Mouse (Mus musculus): ENCODE measurements around the gene Nr1h5.

Nr1h5 gene

GRCm38 (mm10) chr3:102964033-102964432 lies at the start of gene Nr1h5:
Nr1h5 (minus strand) TSS chr3:102964133.
- Histone ChIP-seq H3K9me3 (ENCODE audit: low read length) (no peaks in the 10 kb centered on the region), H3K4me3 (replicated peaks; ENCODE audit: low read length) (no peak within 1 kb of the TSS), H3K36me3 (ENCODE audit: insufficient read depth, low read length) (no peaks in the 10 kb centered on the region), H3K4me1 (replicated peaks; ENCODE audit: low read depth, low read length) (no peaks in the 10 kb centered on the region), H3K27me3 (ENCODE audit: insufficient read depth, low read length) (no peaks in the 10 kb centered on the region)
- TF ChIP-seq NANOG (IDR thresholded peaks at IDR 0.05; ENCODE audit: borderline replicate concordance, low read length) (no peak), CTCF (conservative IDR thresholded peaks at IDR 0.05; ENCODE audit: low read length) (no peak), POU5F1 (IDR thresholded peaks at IDR 0.05; ENCODE audit: borderline replicate concordance, low read length) (no peak)

- H3K9me3 ChIP-seq (ENCODE audit: low read length), result no peaks in the 10 kb centered on the region
- no peak overlapping the region for H3K4me3 ChIP-seq (replicated peaks; ENCODE audit: low read length)
- peaks cover 11% of the 10 kb centered on the region for H3K4me1 ChIP-seq (replicated peaks; ENCODE audit: low read depth, low read length)
- no peak for TF ChIP-seq CTCF (conservative IDR thresholded peaks at IDR 0.05; ENCODE audit: low read length)
- TF ChIP-seq POU5F1 (IDR thresholded peaks at IDR 0.05; ENCODE audit: borderline replicate concordance, low read length), result no peak
- no peak for TF ChIP-seq NANOG (IDR thresholded peaks at IDR 0.05; ENCODE audit: borderline replicate concordance, low read length)
- H3K36me3 ChIP-seq (ENCODE audit: insufficient read depth, low read length), result peaks cover 75% of the 10 kb centered on the region
- no peaks in the 10 kb centered on the region for H3K27me3 ChIP-seq (ENCODE audit: insufficient read depth, low read length)
These were observed 37.7 kb upstream of the Nr1h5 start for GRCm38 (mm10) chr3:103001595-103001994.

GRCm38 (mm10) chr3:102997591-102997990 lies 33.7 kb upstream of the Nr1h5 start:
- Histone ChIP-seq H3K4me3 (replicated peaks; ENCODE audit: low read length) (no peak overlapping the region), H3K9me3 (ENCODE audit: low read length) (no peaks in the 10 kb centered on the region), H3K27me3 (ENCODE audit: insufficient read depth, low read length) (no peaks in the 10 kb centered on the region), H3K36me3 (ENCODE audit: insufficient read depth, low read length) (peaks cover 51% of the 10 kb centered on the region), H3K4me1 (replicated peaks; ENCODE audit: low read depth, low read length) (peaks cover 43% of the 10 kb centered on the region)
- TF ChIP-seq POU5F1 (IDR thresholded peaks at IDR 0.05; ENCODE audit: borderline replicate concordance, low read length), result no peak
- no peak for TF ChIP-seq NANOG (IDR thresholded peaks at IDR 0.05; ENCODE audit: borderline replicate concordance, low read length)
- no peak for TF ChIP-seq CTCF (conservative IDR thresholded peaks at IDR 0.05; ENCODE audit: low read length)

GRCm38 (mm10) chr3:102997036-102997435 lies 33.1 kb upstream of the Nr1h5 start:
- H3K36me3 ChIP-seq (ENCODE audit: insufficient read depth, low read length), result peaks cover 46% of the 10 kb centered on the region
- H3K4me1 ChIP-seq (replicated peaks; ENCODE audit: low read depth, low read length), result peaks cover 49% of the 10 kb centered on the region
- H3K4me3 ChIP-seq (replicated peaks; ENCODE audit: low read length), result no peak overlapping the region; the same call in 1 of the 2 replicates
- TF ChIP-seq POU5F1 (IDR thresholded peaks at IDR 0.05; ENCODE audit: borderline replicate concordance, low read length), result no peak
- no peak for TF ChIP-seq NANOG (IDR thresholded peaks at IDR 0.05; ENCODE audit: borderline replicate concordance, low read length)
- no peak for TF ChIP-seq CTCF (conservative IDR thresholded peaks at IDR 0.05; ENCODE audit: low read length)
- no peaks in the 10 kb centered on the region for H3K9me3 ChIP-seq (ENCODE audit: low read length)
- H3K27me3 ChIP-seq (ENCODE audit: insufficient read depth, low read length), result no peaks in the 10 kb centered on the region

GRCm38 (mm10) chr3:102995605-102996321 lies 31.8 kb upstream of the Nr1h5 start, which contains the start of gene Sike1:
Sike1 (plus strand) TSS chr3:102995708.
- TF ChIP-seq POU5F1 (IDR thresholded peaks at IDR 0.05; ENCODE audit: borderline replicate concordance, low read length), result no peak
- TF ChIP-seq CTCF (conservative IDR thresholded peaks at IDR 0.05; ENCODE audit: low read length), result no peak
- no peak for TF ChIP-seq NANOG (IDR thresholded peaks at IDR 0.05; ENCODE audit: borderline replicate concordance, low read length)
- H3K4me3 ChIP-seq (replicated peaks; ENCODE audit: low read length), result peak within 1 kb of the TSS; percentile 82
- peaks cover 51% of the 10 kb centered on the region for H3K4me1 ChIP-seq (replicated peaks; ENCODE audit: low read depth, low read length)
- H3K9me3 ChIP-seq (ENCODE audit: low read length), result no peaks in the 10 kb centered on the region
- H3K27me3 ChIP-seq (ENCODE audit: insufficient read depth, low read length), result no peaks in the 10 kb centered on the region
- H3K36me3 ChIP-seq (ENCODE audit: insufficient read depth, low read length), result peaks cover 35% of the 10 kb centered on the region

GRCm38 (mm10) chr3:102995233-102995604 lies 31.3 kb upstream of the Nr1h5 start:
- H3K27me3 ChIP-seq (ENCODE audit: insufficient read depth, low read length), result no peaks in the 10 kb centered on the region
- TF ChIP-seq NANOG (IDR thresholded peaks at IDR 0.05; ENCODE audit: borderline replicate concordance, low read length) (no peak), POU5F1 (IDR thresholded peaks at IDR 0.05; ENCODE audit: borderline replicate concordance, low read length) (no peak), CTCF (conservative IDR thresholded peaks at IDR 0.05; ENCODE audit: low read length) (no peak)
- peaks cover 51% of the 10 kb centered on the region for H3K4me1 ChIP-seq (replicated peaks; ENCODE audit: low read depth, low read length)
- H3K9me3 ChIP-seq (ENCODE audit: low read length), result no peaks in the 10 kb centered on the region
- H3K4me3 ChIP-seq (replicated peaks; ENCODE audit: low read length), result peak overlapping the region; percentile 82
- peaks cover 30% of the 10 kb centered on the region for H3K36me3 ChIP-seq (ENCODE audit: insufficient read depth, low read length)

GRCm38 (mm10) chr3:102992936-102993335 lies 29.0 kb upstream of the Nr1h5 start:
- no peaks in the 10 kb centered on the region for H3K27me3 ChIP-seq (ENCODE audit: insufficient read depth, low read length)
- H3K4me1 ChIP-seq (replicated peaks; ENCODE audit: low read depth, low read length), result peaks cover 51% of the 10 kb centered on the region
- H3K4me3 ChIP-seq (replicated peaks; ENCODE audit: low read length), result no peak overlapping the region
- no peaks in the 10 kb centered on the region for H3K9me3 ChIP-seq (ENCODE audit: low read length)
- TF ChIP-seq POU5F1 (IDR thresholded peaks at IDR 0.05; ENCODE audit: borderline replicate concordance, low read length) (no peak), NANOG (IDR thresholded peaks at IDR 0.05; ENCODE audit: borderline replicate concordance, low read length) (peak; percentile 93)
- H3K36me3 ChIP-seq (ENCODE audit: insufficient read depth, low read length), result peaks cover 7% of the 10 kb centered on the region

- H3K27me3 ChIP-seq (ENCODE audit: insufficient read depth, low read length), result no peaks in the 10 kb centered on the region
- no peak for TF ChIP-seq NANOG (IDR thresholded peaks at IDR 0.05; ENCODE audit: borderline replicate concordance, low read length)
- no peak for TF ChIP-seq POU5F1 (IDR thresholded peaks at IDR 0.05; ENCODE audit: borderline replicate concordance, low read length)
- TF ChIP-seq CTCF (conservative IDR thresholded peaks at IDR 0.05; ENCODE audit: low read length), result no peak
- no peaks in the 10 kb centered on the region for H3K36me3 ChIP-seq (ENCODE audit: insufficient read depth, low read length)
These were observed 27.1 kb upstream of the Nr1h5 start for GRCm38 (mm10) chr3:102991041-102991440.

GRCm38 (mm10) chr3:102980349-102980736 lies 16.4 kb upstream of the Nr1h5 start:
- H3K27me3 ChIP-seq (ENCODE audit: insufficient read depth, low read length), result no peaks in the 10 kb centered on the region
- no peaks in the 10 kb centered on the region for H3K9me3 ChIP-seq (ENCODE audit: low read length)
- no peaks in the 10 kb centered on the region for H3K36me3 ChIP-seq (ENCODE audit: insufficient read depth, low read length)
- H3K4me3 ChIP-seq (replicated peaks; ENCODE audit: low read length), result no peak overlapping the region
- TF ChIP-seq POU5F1 (IDR thresholded peaks at IDR 0.05; ENCODE audit: borderline replicate concordance, low read length) (no peak), NANOG (IDR thresholded peaks at IDR 0.05; ENCODE audit: borderline replicate concordance, low read length) (no peak), CTCF (conservative IDR thresholded peaks at IDR 0.05; ENCODE audit: low read length) (no peak)
- H3K4me1 ChIP-seq (replicated peaks; ENCODE audit: low read depth, low read length), result peaks cover 11% of the 10 kb centered on the region

More at GRCm38 (mm10) chr3:102991041-102991440, 27.1 kb upstream of the Nr1h5 start:
- H3K4me1 ChIP-seq (replicated peaks; ENCODE audit: low read depth, low read length), result peaks cover 35% of the 10 kb centered on the region
- no peaks in the 10 kb centered on the region for H3K9me3 ChIP-seq (ENCODE audit: low read length)
- no peak overlapping the region for H3K4me3 ChIP-seq (replicated peaks; ENCODE audit: low read length)
